Mouse (Mus musculus) splenic B cell, adult 2 months (primary cell): ENCODE data around the gene A530064D06Rik.

Experiments
- DNase-seq: peaks from one replicate; pipeline ENCODE4 v3.0.0-alpha.2; 2011; ENCODE audit warnings: low read depth, low spot score
- H3K27me3 ChIP-seq: 2 replicates; pipeline ENCODE4 v1.6.1; 2012; ENCODE audit warnings: mild to moderate bottlenecking, low read length, moderate library complexity, mixed read lengths; ENCODE audit not compliant: control insufficient read depth, poor library complexity, insufficient read depth, severe bottlenecking
- H3K36me3 ChIP-seq: 2 replicates; pipeline ENCODE4 v1.6.1; 2012; ENCODE audit warnings: mild to moderate bottlenecking, low read length, moderate library complexity, mixed read lengths; ENCODE audit not compliant: control insufficient read depth, poor library complexity, insufficient read depth, severe bottlenecking

A530064D06Rik gene

DNA sequence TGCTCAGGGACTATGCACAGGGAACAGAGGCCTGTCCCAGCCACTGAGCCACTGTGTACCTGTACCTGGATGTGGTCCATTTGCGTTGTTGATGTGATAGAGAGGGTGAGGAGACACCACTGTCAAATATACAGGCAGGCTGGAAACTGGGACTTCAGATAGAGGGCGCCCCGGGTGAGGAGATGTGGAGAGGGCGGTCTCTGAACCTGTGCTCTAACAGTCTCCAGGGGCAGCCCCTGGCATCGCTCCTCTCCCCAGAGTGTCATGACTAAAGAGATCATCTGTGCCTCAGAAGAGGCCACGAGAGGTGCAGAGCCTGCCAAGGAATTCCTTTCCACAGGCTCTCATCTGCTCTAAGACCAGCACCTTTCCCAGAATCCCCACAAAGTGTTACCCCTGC lies 59.2 kb downstream of the A530064D06Rik start:
- H3K36me3 ChIP-seq: no peaks in the 10 kb centered on the region
- DNase-seq: peak; percentile 65
- H3K27me3 ChIP-seq: no peaks in the 10 kb centered on the region

DNA sequence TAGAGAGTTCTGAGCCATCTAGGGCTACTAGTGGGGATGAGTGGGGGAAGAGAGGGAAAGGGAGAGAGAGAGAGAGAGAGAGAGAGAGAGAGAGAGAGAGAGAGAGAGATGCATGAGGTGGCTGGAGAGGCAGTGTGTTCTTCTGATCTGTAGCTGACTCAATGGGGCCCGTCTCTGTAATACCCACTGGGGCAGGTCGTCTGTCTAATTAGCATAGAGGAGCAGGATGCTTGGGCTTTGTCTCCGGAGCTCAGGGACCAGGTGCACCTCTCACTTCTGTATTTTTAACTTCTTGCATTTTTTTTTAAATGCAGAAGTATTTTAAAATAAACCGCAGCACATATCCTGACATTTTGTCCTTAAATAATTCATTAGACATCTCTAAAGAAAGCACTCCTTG lies 59.7 kb downstream of the A530064D06Rik start:
- H3K27me3 ChIP-seq: no peaks in the 10 kb centered on the region
- no peaks in the 10 kb centered on the region for H3K36me3 ChIP-seq
- peak; percentile 86 for DNase-seq

DNA sequence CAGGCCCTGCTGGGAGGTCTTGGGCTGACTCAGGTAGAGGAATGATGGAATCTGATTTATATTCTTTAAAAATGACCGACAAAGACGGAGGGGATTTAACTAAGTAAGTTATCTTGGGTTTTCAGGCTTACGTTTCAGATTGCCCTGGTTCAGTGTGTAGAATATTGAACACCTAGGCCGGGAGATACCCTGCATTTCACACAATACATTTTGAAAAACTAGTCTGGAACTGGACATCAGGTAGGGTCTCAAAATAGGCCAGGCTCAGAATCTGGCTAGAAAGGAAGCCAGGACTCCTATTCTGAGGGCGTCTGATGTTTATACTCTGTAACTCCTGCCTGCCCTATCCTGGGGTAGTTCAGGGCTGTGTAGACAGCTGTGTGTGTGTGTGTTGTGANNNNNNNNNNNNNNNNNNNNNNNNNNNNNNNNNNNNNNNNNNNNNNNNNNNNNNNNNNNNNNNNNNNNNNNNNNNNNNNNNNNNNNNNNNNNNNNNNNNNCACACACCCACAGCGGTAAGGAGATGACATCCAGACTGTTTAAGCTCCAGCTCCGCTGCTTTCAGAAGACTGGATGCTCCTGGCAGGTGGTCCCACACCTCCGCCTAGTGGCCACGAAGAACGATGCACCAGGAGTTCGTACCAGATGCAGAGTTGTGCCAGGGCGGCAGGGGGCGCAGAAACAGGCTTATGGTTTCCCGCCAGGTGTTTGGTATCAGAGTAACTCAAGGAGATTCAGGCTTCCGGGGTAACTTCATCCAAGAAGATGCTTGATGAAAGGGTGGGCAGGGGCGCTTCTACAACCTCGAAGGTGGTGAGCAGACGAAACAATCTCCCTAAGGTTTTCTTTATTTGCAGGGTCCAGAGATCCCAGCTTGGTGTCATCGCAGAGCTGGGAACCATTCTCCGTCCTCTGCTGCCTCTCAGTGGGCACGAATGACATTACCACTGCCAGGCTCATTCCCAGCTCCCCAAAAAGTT lies 66.3 kb downstream of the A530064D06Rik start:
- Histone ChIP-seq H3K36me3 (no peaks in the 10 kb centered on the region), H3K27me3 (no peaks in the 10 kb centered on the region)
- peak; percentile 91 for DNase-seq

DNA sequence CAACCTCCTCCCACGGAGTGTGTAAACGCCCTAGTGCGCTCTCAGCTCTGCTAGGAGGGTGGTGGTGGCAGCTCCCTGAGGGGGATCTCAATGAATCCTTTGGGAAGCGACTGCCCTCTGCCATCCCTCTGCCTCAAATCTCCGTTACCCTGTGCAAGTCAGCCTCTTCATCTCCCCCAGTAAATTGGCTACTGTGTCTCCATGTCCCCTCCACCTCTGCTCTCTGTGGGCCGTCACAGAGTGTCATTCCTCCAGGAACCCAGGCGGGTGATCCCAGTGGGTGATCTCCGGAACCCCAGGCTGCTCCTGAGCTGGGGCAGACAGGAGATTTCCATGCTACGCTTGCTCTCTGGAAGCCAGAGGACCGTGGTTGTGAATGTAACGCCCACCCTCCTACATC lies 67.8 kb downstream of the A530064D06Rik start:
- Histone ChIP-seq H3K27me3 (no peaks in the 10 kb centered on the region), H3K36me3 (no peaks in the 10 kb centered on the region)
- no peak for DNase-seq
